Mouse (Mus musculus) olfactory bulb, adult 2 months (tissue): ENCODE measurements around the gene Rfx5. TPM values are rescaled to one million over a fixed set of nuclear protein-coding genes. Genes with fewer than 3 reads are reported as not detected.
"Not testable (repeated sequence)": the region's sequence is repeated elsewhere in the genome, so short reads cannot be mapped to it uniquely, and the experiment has no call there.

Experiments used
- H3K27ac ChIP-seq: fragments of 200-500 bp; 2 replicates; pipeline ENCODE4 v1.5.1; 2012; ENCODE audit warnings: low read depth, low read length; ENCODE audit not compliant: insufficient read depth
- H3K4me1 ChIP-seq: fragments of 200-500 bp; 2 replicates; pipeline ENCODE4 v1.6.1; 2012; ENCODE audit warnings: low read length; ENCODE audit not compliant: control insufficient read depth, insufficient read depth
- H3K4me3 ChIP-seq: fragments of 200-500 bp; 2 replicates; pipeline ENCODE4 v1.5.1; 2012; ENCODE audit warnings: mild to moderate bottlenecking, low read depth, low read length, moderate library complexity; ENCODE audit not compliant: insufficient read depth
- CTCF ChIP-seq: fragments of 200-500 bp; IDR thresholded peaks from 2 replicates; pipeline ENCODE4 v1.5.1; 2012; ENCODE audit warnings: low read depth, mild to moderate bottlenecking, low read length, moderate library complexity; ENCODE audit not compliant: insufficient read depth
- POLR2A ChIP-seq: fragments of 200-500 bp; IDR thresholded peaks from 2 replicates; pipeline ENCODE4 v1.6.1; 2012; ENCODE audit warnings: mild to moderate bottlenecking, low read depth, low read length, moderate library complexity; ENCODE audit not compliant: insufficient read depth
- WGBS: fragments of 180-500 bp; shearing (Covaris S2); methylation state at CpG from one replicate; pipeline ENCODE4 v1.1.7; 2018; 5-methylcytosine and 5-hydroxymethylcytosine counted together
- polyA plus RNA-seq: library from polyadenylated mRNA; stranded (reverse); fragments of >200 nt; gene quantifications from 2 replicates; pipeline ENCODE4 v1.2.4, GENCODE M21; 2012; ENCODE audit warnings: low replicate concordance; ENCODE audit not compliant: missing spikeins, insufficient read depth, insufficient read length

Gene Rfx5
- polyA plus RNA-seq, 1 experiment: not detected

- WGBS: 35% methylated on average over 3 of the region's 3 CpGs
These were observed 32.8 kb upstream of the Rfx5 start for GRCm38 (mm10) chr3:94921104-94921503.

GRCm38 (mm10) chr3:94922333-94922732, 31.5 kb upstream of the Rfx5 start:
- Histone ChIP-seq H3K4me1 (peaks cover 14% of the 10 kb centered on the region), H3K4me3 (no peak overlapping the region), H3K27ac (no peak overlapping the region)
- 11% methylated on average over 3 of the region's 3 CpGs for WGBS
- TF ChIP-seq POLR2A (no peak), CTCF (no peak)

More at GRCm38 (mm10) chr3:94921104-94921503, 32.8 kb upstream of the Rfx5 start:
- H3K4me3 ChIP-seq: no peak overlapping the region
- no peak for TF ChIP-seq CTCF
- TF ChIP-seq POLR2A: no peak
- H3K4me1 ChIP-seq: peaks cover 14% of the 10 kb centered on the region
- no peak overlapping the region for H3K27ac ChIP-seq

GRCm38 (mm10) chr3:94924688-94925087, 29.2 kb upstream of the Rfx5 start:
- 87% methylated on average over 8 of the region's 8 CpGs for WGBS
- Histone ChIP-seq H3K4me3 (no peak overlapping the region), H3K27ac (no peak overlapping the region), H3K4me1 (peaks cover 7% of the 10 kb centered on the region)
- TF ChIP-seq POLR2A (no peak), CTCF (no peak)

GRCm38 (mm10) chr3:94926301-94926736, 27.6 kb upstream of the Rfx5 start:
- H3K4me1 ChIP-seq, H3K27ac ChIP-seq, H3K4me3 ChIP-seq: not testable (repeated sequence)
- 65% methylated on average over 4 of the region's 4 CpGs for WGBS

- not testable (repeated sequence) for H3K4me1 ChIP-seq, H3K27ac ChIP-seq, H3K4me3 ChIP-seq
- WGBS: 93% methylated on average over 4 of the region's 4 CpGs
These were observed 24.9 kb upstream of the Rfx5 start for GRCm38 (mm10) chr3:94928979-94929378.

- 64% methylated on average over 7 of the region's 7 CpGs for WGBS
- not testable (repeated sequence) for H3K4me3 ChIP-seq, H3K27ac ChIP-seq, H3K4me1 ChIP-seq
These were observed 23.2 kb upstream of the Rfx5 start for GRCm38 (mm10) chr3:94930386-94931266.

GRCm38 (mm10) chr3:94931427-94932082, 22.3 kb upstream of the Rfx5 start:
- H3K4me3 ChIP-seq, H3K4me1 ChIP-seq, H3K27ac ChIP-seq: not testable (repeated sequence)
- 93% methylated on average over 10 of the region's 10 CpGs for WGBS

GRCm38 (mm10) chr3:94932279-94932678, 21.6 kb upstream of the Rfx5 start:
- H3K27ac ChIP-seq, H3K4me3 ChIP-seq, H3K4me1 ChIP-seq: not testable (repeated sequence)
- WGBS: 47% methylated on average over 2 of the region's 2 CpGs

GRCm38 (mm10) chr3:94932809-94933564, 20.9 kb upstream of the Rfx5 start, which contains the start of gene Selenbp1:
Gene Selenbp1 (plus strand): TSS chr3:94933056.
- H3K4me3 ChIP-seq: peak within 1 kb of the TSS; percentile 38
- H3K27ac ChIP-seq: peak within 1 kb of the TSS; percentile 42; the same call in 1 of the 2 replicates
- WGBS: 21% methylated on average over 16 of the region's 16 CpGs
- peaks cover 7% of the 10 kb centered on the region for H3K4me1 ChIP-seq
- TF ChIP-seq POLR2A (0 out of 2 replicates have a peak, but pooled peaks have one; percentile 20), CTCF (no peak)

GRCm38 (mm10) chr3:94933604-94934003, 20.3 kb upstream of the Rfx5 start:
- not testable (repeated sequence) for H3K4me3 ChIP-seq, H3K27ac ChIP-seq, H3K4me1 ChIP-seq
- no CpG with 5 or more reads among the region's 2 CpGs for WGBS

- H3K27ac ChIP-seq, H3K4me3 ChIP-seq, H3K4me1 ChIP-seq: not testable (repeated sequence)
- over 99% methylated on average over 3 of the region's 3 CpGs for WGBS
These were observed 19.3 kb upstream of the Rfx5 start for GRCm38 (mm10) chr3:94934564-94934963.

GRCm38 (mm10) chr3:94935332-94935731, 18.5 kb upstream of the Rfx5 start:
- not testable (repeated sequence) for H3K4me1 ChIP-seq, H3K4me3 ChIP-seq, H3K27ac ChIP-seq
- 91% methylated on average over 3 of the region's 3 CpGs for WGBS

- not testable (repeated sequence) for H3K4me1 ChIP-seq, H3K27ac ChIP-seq, H3K4me3 ChIP-seq
- 85% methylated on average over 5 of the region's 5 CpGs for WGBS
These were observed 17.7 kb upstream of the Rfx5 start for GRCm38 (mm10) chr3:94936147-94936546.
